Mouse (Mus musculus) kidney, embryonic 14.5 days (tissue): ENCODE measurements around the gene 1700088E04Rik. TPM values are rescaled to one million over a fixed set of nuclear protein-coding genes. Genes with fewer than 3 reads are reported as not detected.

Experiments
- ATAC-seq: fragments of 200-750 bp; cut with Nextera tagmentation; 2 replicates; pipeline ENCODE4 v1.8.0; 2017; ENCODE audit warnings: moderate number of reproducible peaks, mild to moderate bottlenecking, moderate TSS enrichment, moderate library complexity; ENCODE audit not compliant: low FRiP score, low TSS enrichment
- H3K27ac ChIP-seq: fragments of 300-500 bp; sonication (generic); 2 replicates; pipeline ENCODE4 v1.5.1; 2014; ENCODE audit warnings: low read depth, mild to moderate bottlenecking, low read length, moderate library complexity, mixed read lengths
- H3K27me3 ChIP-seq: fragments of 300-500 bp; sonication (generic); 2 replicates; pipeline ENCODE4 v1.6.1; 2014; ENCODE audit warnings: mild to moderate bottlenecking, low read length; ENCODE audit not compliant: control insufficient read depth, insufficient read depth
- H3K36me3 ChIP-seq: fragments of 300-500 bp; sonication (generic); 2 replicates; pipeline ENCODE4 v1.6.1; 2014; ENCODE audit warnings: low read length, mixed read lengths; ENCODE audit not compliant: control insufficient read depth, insufficient read depth
- H3K4me1 ChIP-seq: fragments of 300-500 bp; sonication (generic); 2 replicates; pipeline ENCODE4 v1.6.1; 2014; ENCODE audit warnings: low read length, mixed read lengths; ENCODE audit not compliant: control insufficient read depth, insufficient read depth
- H3K4me2 ChIP-seq: fragments of 300-500 bp; sonication (generic); replicated peaks from 2 replicates; pipeline ENCODE4 v1.6.1; 2014; ENCODE audit warnings: low read depth, mild to moderate bottlenecking, low read length
- H3K4me3 ChIP-seq: fragments of 300-500 bp; sonication (generic); 2 replicates; pipeline ENCODE4 v1.5.1; 2014; ENCODE audit warnings: mild to moderate bottlenecking, low read length
- H3K9ac ChIP-seq: fragments of 300-500 bp; sonication (generic); 2 replicates; pipeline ENCODE4 v1.6.1; 2014; ENCODE audit warnings: low read depth, mild to moderate bottlenecking, low read length, moderate library complexity
- H3K9me3 ChIP-seq: fragments of 300-500 bp; sonication (generic); 2 replicates; pipeline ENCODE4 v1.6.1; 2016; ENCODE audit warnings: low read length; ENCODE audit not compliant: control insufficient read depth
- WGBS: fragments of 180-500 bp; shearing (Covaris S2); extraction: QIAGEN DNeasy Blood & Tissue Kit; methylation state at CpG from one replicate; pipeline ENCODE4 v1.1.7; 2014; 5-methylcytosine and 5-hydroxymethylcytosine counted together
- polyA plus RNA-seq: library from polyadenylated mRNA; unstranded; fragments of >200 nt; fragmentation: Nextera tagmentation; extraction: Ambion mirVana; gene quantifications from 2 replicates; pipeline ENCODE4 v1.2.1, GENCODE M21; 2014

1700088E04Rik gene
- 7.1 and 8.8 TPM in 2 replicates for polyA plus RNA-seq

DNA sequence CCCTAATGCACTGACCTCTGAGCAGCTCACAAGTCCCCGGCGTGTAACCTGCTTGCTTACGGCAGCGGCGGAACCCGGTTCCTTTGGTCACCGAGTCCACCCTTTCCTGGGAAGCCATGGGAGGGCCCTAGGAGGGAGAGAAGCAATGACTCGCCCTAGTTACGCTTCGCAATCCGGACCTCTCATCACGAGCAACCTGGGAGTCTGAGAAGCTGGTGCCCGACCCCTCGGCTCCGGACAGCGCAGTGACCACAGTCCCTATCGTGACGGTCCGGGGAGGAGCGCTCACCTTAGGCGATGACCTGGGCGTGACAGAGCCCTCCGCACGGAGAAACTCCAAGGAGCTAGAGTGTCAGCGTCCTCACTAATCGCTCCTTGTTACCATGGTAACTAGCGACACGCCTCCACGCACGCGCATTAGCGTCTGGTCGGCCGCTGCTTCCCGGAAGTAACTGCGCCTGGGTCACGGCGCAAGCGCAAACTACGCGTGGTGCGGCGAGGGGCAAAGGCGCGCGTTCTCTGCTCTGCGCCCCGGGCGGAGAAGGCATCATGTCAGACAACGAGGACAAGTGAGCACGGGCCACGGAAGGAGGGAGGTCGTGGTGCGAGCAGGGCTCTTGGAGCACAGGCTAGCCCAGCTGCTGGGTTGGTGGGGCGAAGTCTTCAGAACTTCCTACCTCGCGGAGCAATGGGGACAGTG is at the start of gene 1700088E04Rik, which contains the start of gene Polr2f:
Gene 1700088E04Rik, minus strand, starts transcription at position 388 of the 700 bp plus-strand sequence.
Gene Polr2f, plus strand, starts transcription at position 144 of the 700 bp plus-strand sequence.
- H3K4me3 ChIP-seq: peak within 1 kb of the TSS; percentile 97
- peak within 1 kb of the TSS; percentile 67 for H3K4me2 ChIP-seq
- ATAC-seq: peak; percentile 90
- no peaks in the 10 kb centered on the region for H3K27me3 ChIP-seq
- under 1% methylated on average over 57 of the region's 57 CpGs for WGBS
- no peaks in the 10 kb centered on the region for H3K9me3 ChIP-seq
- H3K36me3 ChIP-seq: peaks cover 20% of the 10 kb centered on the region
- no peak within 1 kb of the TSS for H3K27ac ChIP-seq
- H3K9ac ChIP-seq: peak within 1 kb of the TSS; percentile 75
- peaks cover 10% of the 10 kb centered on the region for H3K4me1 ChIP-seq

- no peak overlapping the region for H3K4me2 ChIP-seq
- H3K9ac ChIP-seq: no peak overlapping the region
- H3K4me3 ChIP-seq: no peak overlapping the region
- no peaks in the 10 kb centered on the region for H3K4me1 ChIP-seq
- H3K9me3 ChIP-seq: no peaks in the 10 kb centered on the region
- H3K36me3 ChIP-seq: no peaks in the 10 kb centered on the region
- no peak for ATAC-seq
- H3K27ac ChIP-seq: no peak overlapping the region
- 92% methylated on average over 8 of the region's 8 CpGs for WGBS
- H3K27me3 ChIP-seq: no peaks in the 10 kb centered on the region
These were observed 46.8 kb upstream of the 1700088E04Rik start for GRCm38 (mm10) chr15:79187819-79188218.

DNA sequence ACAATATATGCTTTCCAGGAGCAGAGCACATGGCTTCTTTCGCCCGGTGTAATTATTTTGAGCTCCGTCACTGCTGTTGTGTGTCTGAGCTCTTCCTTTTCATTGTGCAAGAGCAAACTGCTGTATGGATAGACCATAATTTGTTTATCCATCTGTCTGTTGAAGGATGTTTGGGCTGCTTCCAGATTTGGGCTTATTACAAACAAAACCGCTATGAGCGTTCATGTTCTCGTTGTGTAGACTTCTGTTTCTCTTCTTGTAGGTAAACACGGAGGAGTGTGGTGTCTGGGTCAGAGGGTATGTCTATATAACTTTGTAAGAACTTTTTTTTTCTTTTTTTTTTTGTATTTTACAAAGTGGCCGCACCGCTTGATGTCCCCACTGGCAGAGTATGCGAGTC is 44.2 kb upstream of the 1700088E04Rik start:
- no peaks in the 10 kb centered on the region for H3K27me3 ChIP-seq
- WGBS: 82% methylated on average over 10 of the region's 10 CpGs
- H3K4me3 ChIP-seq: no peak overlapping the region
- no peak for ATAC-seq
- H3K4me1 ChIP-seq: no peaks in the 10 kb centered on the region
- no peaks in the 10 kb centered on the region for H3K36me3 ChIP-seq
- no peak overlapping the region for H3K27ac ChIP-seq
- no peak overlapping the region for H3K9ac ChIP-seq
- H3K9me3 ChIP-seq: no peaks in the 10 kb centered on the region
- no peak overlapping the region for H3K4me2 ChIP-seq

DNA sequence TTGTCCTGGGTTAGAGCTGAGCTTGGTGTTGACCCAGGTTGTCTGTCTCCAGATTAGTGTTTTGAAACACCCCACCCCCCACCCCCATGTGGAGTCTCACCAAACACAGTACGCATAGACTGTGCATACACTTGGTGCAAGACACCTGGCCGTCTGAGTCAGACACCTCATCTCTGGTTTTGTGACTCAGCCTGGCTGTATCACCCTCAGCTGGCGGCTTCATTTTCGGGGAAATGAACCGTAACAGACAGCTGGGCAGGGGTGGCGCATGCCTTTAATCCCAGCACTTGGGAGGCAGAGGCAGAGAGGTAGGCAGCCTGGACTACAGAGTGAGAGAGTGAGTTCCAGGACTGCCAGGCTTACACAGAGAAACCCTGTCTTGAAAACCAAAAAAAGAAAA is 35.9 kb upstream of the 1700088E04Rik start:
- 0 out of 2 replicates have a peak, but pooled peaks have one; percentile 22 for ATAC-seq
- no peak overlapping the region for H3K4me2 ChIP-seq
- no peaks in the 10 kb centered on the region for H3K9me3 ChIP-seq
- no peaks in the 10 kb centered on the region for H3K27me3 ChIP-seq
- no peaks in the 10 kb centered on the region for H3K36me3 ChIP-seq
- 26% methylated on average over 6 of the region's 6 CpGs for WGBS
- H3K9ac ChIP-seq: no peak overlapping the region
- no peak overlapping the region for H3K4me3 ChIP-seq
- no peaks in the 10 kb centered on the region for H3K4me1 ChIP-seq
- no peak overlapping the region for H3K27ac ChIP-seq

GRCm38 (mm10) chr15:79166712-79167111 is 25.7 kb upstream of the 1700088E04Rik start:
- Histone ChIP-seq H3K27ac (no peak overlapping the region), H3K9ac (no peak overlapping the region), H3K27me3 (peaks cover 46% of the 10 kb centered on the region), H3K4me3 (no peak overlapping the region), H3K36me3 (no peaks in the 10 kb centered on the region), H3K4me2 (no peak overlapping the region), H3K4me1 (0 out of 2 replicates have a peak, but pooled peaks cover 2% of the 10 kb centered on the region), H3K9me3 (no peaks in the 10 kb centered on the region)
- no peak for ATAC-seq
- 42% methylated on average over 8 of the region's 8 CpGs for WGBS

- no peaks in the 10 kb centered on the region for H3K9me3 ChIP-seq
- H3K27me3 ChIP-seq: peaks cover 47% of the 10 kb centered on the region
- no peak for ATAC-seq
- H3K9ac ChIP-seq: no peak within 1 kb of the TSS
- no peak within 1 kb of the TSS for H3K4me3 ChIP-seq
- H3K27ac ChIP-seq: no peak within 1 kb of the TSS
- H3K4me2 ChIP-seq: no peak within 1 kb of the TSS
- 58% methylated on average over 5 of the region's 5 CpGs for WGBS
- H3K4me1 ChIP-seq: 0 out of 2 replicates have a peak, but pooled peaks cover 2% of the 10 kb centered on the region
- no peaks in the 10 kb centered on the region for H3K36me3 ChIP-seq
These were observed 24.1 kb upstream of the 1700088E04Rik start, which contains the start of gene Sox10 for GRCm38 (mm10) chr15:79165140-79165539. TSS of gene Sox10 (minus strand) at chr15:79165240.

DNA sequence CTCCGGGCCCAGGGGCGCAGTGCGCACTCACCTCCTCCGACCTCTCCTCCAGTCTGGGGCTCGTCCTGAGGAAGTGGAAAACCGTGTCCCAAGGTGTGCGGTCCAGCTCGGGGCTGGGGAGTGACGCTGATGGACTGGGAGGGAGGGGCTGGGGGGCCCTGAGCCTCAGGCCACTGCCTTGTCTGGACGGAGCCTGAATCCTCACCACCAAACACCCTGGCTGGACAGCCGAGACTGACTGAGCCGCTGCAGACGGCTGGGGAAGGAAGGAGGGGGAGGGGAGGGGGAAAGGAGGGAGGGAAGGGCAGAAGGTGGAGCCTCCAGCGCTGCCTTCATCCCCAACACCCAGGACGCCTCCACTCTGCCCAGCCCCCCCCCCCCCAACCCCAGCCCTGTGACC is 23.2 kb upstream of the 1700088E04Rik start:
- H3K9ac ChIP-seq: no peak overlapping the region
- no peak overlapping the region for H3K4me2 ChIP-seq
- no peak; the same call in 1 of the 2 replicates for ATAC-seq
- H3K4me1 ChIP-seq: 0 out of 2 replicates have a peak, but pooled peaks cover 2% of the 10 kb centered on the region
- no peaks in the 10 kb centered on the region for H3K9me3 ChIP-seq
- H3K27ac ChIP-seq: no peak overlapping the region
- no peak overlapping the region for H3K4me3 ChIP-seq
- H3K27me3 ChIP-seq: peaks cover 51% of the 10 kb centered on the region
- WGBS: 5% methylated on average over 14 of the region's 15 CpGs
- no peaks in the 10 kb centered on the region for H3K36me3 ChIP-seq

- H3K4me1 ChIP-seq: 0 out of 2 replicates have a peak, but pooled peaks cover 2% of the 10 kb centered on the region
- no peak overlapping the region; the same call in 1 of the 2 replicates for H3K4me3 ChIP-seq
- no peak overlapping the region for H3K4me2 ChIP-seq
- ATAC-seq: no peak
- no peaks in the 10 kb centered on the region for H3K36me3 ChIP-seq
- H3K27me3 ChIP-seq: peaks cover 51% of the 10 kb centered on the region
- no peak overlapping the region for H3K9ac ChIP-seq
- H3K27ac ChIP-seq: no peak overlapping the region
- 48% methylated on average over 14 of the region's 14 CpGs for WGBS
- no peaks in the 10 kb centered on the region for H3K9me3 ChIP-seq
These were observed 21.8 kb upstream of the 1700088E04Rik start for GRCm38 (mm10) chr15:79162822-79163221.

- ATAC-seq: no peak
- Histone ChIP-seq H3K9me3 (no peaks in the 10 kb centered on the region), H3K9ac (no peak overlapping the region), H3K4me3 (no peak overlapping the region), H3K27me3 (peaks cover 51% of the 10 kb centered on the region), H3K4me2 (no peak overlapping the region), H3K36me3 (no peaks in the 10 kb centered on the region), H3K27ac (no peak overlapping the region), H3K4me1 (0 out of 2 replicates have a peak, but pooled peaks cover 2% of the 10 kb centered on the region)
- 78% methylated on average over 7 of the region's 7 CpGs for WGBS
These were observed 21.2 kb upstream of the 1700088E04Rik start for GRCm38 (mm10) chr15:79162301-79162700.
